Mouse (Mus musculus): ENCODE measurements around the gene Gm45062. TPM values are rescaled to one million over a fixed set of nuclear protein-coding genes. Genes with fewer than 3 reads are reported as not detected.

Gene Gm45062
- polyA plus RNA-seq, 1 experiment = 3.9 TPM

DNA sequence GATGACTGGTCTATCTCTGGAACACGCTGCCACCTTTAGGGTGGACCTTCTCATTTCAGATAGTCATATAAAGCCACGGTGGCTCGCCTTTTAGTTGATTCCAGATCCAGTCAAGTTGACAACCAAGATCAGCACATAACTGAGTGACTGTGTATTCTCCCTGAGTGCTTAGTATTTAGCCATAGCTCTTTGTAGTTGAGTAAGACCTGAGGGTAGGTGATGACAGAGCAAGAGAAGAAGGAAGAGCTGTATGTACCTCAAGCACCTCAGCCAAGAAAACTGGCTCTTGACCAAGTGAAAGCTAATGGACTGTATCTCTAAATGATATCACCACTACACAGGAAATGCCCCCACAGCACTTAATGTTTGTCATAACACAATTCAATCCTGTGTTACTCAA is 182.6 kb downstream of the Gm45062 start:
- Histone ChIP-seq H3K27ac (replicated peaks; ENCODE audit: low read depth, low read length) (no peak overlapping the region), H3K4me3 (ENCODE audit: insufficient read depth, low read depth, low read length) (no peak overlapping the region), H3K4me1 (ENCODE audit: control insufficient read depth, insufficient read depth, insufficient read length, low read length) (peaks cover 3% of the 10 kb centered on the region; the same call in 1 of the 2 replicates)

DNA sequence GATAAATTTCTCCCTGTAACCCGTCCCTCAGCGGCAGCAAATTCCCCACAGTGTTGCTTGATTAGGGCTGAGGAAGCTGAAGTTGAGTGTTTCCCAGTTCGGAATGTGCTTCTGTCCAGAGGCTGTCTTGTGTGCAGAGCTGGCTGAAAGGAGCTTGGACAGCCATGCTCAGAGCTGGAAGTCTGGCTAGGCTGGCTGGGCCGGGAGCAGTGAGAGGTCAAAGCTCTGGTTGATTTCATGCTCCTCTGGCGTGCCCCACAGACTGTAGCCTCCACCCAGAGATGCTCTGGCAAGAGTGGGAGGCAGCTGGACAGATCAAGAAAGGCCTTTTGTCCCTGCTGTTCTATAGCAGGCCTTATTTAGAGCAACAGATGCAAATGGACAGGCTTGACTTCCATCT is 187.5 kb downstream of the Gm45062 start:
- H3K27ac ChIP-seq (replicated peaks; ENCODE audit: low read depth, low read length) = no peak overlapping the region
- peaks cover 5% of the 10 kb centered on the region; the same call in 1 of the 2 replicates for H3K4me1 ChIP-seq (ENCODE audit: control insufficient read depth, insufficient read depth, insufficient read length, low read length)
- no peak overlapping the region for H3K4me3 ChIP-seq (ENCODE audit: insufficient read depth, low read depth, low read length)

DNA sequence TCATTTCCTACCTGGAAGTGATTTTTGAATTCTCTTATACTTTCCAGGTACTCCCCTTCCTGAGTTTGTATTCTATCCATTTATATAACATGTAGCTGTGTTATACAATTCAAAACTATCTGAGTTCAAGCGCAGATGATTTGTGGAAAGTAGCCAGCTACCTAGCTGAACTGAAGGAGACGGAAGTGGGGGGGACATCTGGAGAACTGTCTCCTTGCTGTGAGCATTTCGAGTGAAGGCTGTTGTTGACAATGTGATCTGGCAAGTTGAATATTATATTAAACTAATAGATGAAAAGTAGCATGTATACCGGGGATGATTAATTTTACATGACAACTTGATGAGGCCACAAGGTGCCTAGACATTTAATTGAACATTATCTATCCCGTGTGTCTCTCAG is 196.3 kb downstream of the Gm45062 start:
- Histone ChIP-seq H3K4me3 (ENCODE audit: insufficient read depth, low read depth, low read length) (no peak overlapping the region), H3K4me1 (ENCODE audit: control insufficient read depth, insufficient read depth, insufficient read length, low read length) (no peaks in the 10 kb centered on the region), H3K27ac (replicated peaks; ENCODE audit: low read depth, low read length) (no peak overlapping the region)

DNA sequence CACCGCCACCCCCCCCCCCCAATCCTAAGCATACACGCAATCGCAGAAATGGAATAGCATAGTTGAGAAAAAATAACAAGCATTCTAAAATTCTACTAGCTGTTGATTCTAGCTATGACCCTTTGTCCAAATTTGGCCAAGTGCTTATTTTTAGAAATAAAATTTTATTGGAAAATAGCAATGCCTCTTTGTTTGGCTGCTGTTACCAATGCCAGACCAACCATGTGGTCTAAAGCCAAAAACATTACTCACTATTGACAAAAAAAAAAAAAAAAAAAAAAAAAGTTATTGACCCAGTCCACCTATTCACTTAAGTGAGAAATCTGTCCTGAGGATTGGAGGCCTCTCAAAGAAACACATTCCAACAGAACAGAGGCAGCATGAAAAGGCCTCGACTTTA is 199.3 kb downstream of the Gm45062 start:
- Histone ChIP-seq H3K4me3 (ENCODE audit: insufficient read depth, low read depth, low read length) (no peak overlapping the region), H3K27ac (replicated peaks; ENCODE audit: low read depth, low read length) (no peak overlapping the region), H3K4me1 (ENCODE audit: control insufficient read depth, insufficient read depth, insufficient read length, low read length) (no peaks in the 10 kb centered on the region)

DNA sequence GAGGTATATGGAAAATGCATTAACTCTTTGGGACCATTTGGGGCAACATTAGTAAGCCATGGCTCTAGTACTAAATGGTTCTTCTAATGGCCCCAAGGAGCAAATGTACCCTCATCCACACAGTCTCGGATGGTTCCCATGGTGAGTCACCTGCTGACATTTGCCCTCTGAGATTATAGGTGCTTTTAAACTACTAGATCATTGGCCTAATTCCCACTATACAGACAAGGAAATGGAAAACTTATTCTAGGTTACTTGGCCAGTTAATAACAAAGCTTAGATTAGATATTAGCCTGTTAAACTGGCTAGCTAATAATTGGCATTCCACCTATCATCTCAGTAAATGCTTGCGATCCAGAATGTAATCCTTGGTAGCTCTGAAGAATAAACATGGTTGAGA is 203.2 kb downstream of the Gm45062 start:
- no peak overlapping the region for H3K4me3 ChIP-seq (ENCODE audit: insufficient read depth, low read depth, low read length)
- H3K27ac ChIP-seq (replicated peaks; ENCODE audit: low read depth, low read length) = no peak overlapping the region
- no peaks in the 10 kb centered on the region for H3K4me1 ChIP-seq (ENCODE audit: control insufficient read depth, insufficient read depth, insufficient read length, low read length)

DNA sequence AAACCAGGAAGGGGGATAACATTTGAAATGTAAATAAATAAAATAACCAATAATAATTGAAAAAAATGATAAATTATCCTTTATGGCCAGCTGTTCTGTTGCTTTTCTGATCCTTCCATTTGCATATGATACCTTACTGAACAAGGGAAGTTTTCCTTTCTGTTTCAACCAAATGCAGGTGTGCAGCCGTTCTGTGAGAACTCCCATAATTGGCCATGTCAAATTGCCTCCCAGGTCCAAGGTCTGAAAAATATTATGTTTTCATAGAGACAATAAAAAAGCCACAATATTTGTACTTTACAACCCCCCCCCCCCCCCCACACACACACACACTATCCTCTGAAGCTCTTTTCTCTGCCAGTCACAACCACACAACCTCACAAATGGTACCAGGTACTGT is 206.1 kb downstream of the Gm45062 start:
- H3K4me3 ChIP-seq (ENCODE audit: insufficient read depth, low read depth, low read length) = no peak overlapping the region
- no peak overlapping the region for H3K27ac ChIP-seq (replicated peaks; ENCODE audit: low read depth, low read length)
- peaks cover 5% of the 10 kb centered on the region; the same call in 1 of the 2 replicates for H3K4me1 ChIP-seq (ENCODE audit: control insufficient read depth, insufficient read depth, insufficient read length, low read length)

DNA sequence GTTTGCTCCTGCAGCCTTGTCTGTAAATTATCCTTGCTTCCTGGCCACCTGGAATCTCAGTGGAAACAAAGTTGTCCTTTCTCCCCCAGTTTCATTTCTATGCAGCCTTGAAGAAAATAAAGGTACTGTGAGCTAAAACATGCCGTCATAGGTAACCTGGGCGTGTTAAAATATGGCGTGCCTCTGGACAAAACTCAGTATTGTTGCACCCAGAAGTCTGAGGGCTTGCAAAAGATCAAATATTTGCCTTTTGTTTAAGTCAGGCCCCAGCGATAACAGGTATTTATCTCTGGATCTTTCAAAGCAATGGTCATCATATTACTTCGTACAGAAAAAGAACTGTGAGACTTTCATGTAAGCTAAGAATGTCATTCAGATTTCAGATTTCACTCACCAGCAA is 206.7 kb downstream of the Gm45062 start:
- Histone ChIP-seq H3K4me1 (ENCODE audit: control insufficient read depth, insufficient read depth, insufficient read length, low read length) (peaks cover 5% of the 10 kb centered on the region; the same call in 1 of the 2 replicates), H3K4me3 (ENCODE audit: insufficient read depth, low read depth, low read length) (no peak overlapping the region), H3K27ac (replicated peaks; ENCODE audit: low read depth, low read length) (no peak overlapping the region)

DNA sequence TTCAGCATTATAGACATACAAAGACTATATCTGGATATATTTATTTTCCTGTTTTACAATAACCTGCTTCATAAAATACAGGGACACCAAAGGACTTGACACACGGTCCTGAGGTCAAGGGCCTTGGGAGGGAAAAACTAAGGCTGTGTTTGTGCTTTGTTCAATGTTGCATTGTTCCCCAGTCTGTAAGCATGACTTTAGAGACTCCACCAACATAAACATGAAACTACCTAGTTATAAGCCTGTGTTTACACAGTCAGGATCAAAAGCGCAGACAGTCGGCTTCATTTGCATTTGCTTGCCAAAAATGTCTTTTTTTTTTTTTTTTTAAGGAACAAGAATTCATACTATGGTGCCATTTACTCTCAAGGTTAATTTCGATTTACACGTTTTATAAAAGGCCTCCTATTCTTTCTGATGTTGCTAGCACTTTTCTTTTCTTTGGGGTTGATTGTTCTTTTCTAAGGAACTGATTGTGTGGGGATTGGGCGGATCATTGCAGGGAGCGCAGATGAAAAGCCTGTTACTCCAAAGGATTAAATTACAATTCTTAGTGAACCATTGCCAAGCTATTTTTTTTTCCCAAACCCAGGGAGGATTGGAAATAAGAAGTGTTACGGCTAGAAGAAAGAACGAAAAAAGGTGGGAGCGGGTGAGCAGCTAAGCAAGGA is 208.6 kb downstream of the Gm45062 start:
- no peak overlapping the region for H3K27ac ChIP-seq (replicated peaks; ENCODE audit: low read depth, low read length)
- H3K4me1 ChIP-seq (ENCODE audit: control insufficient read depth, insufficient read depth, insufficient read length, low read length) = peaks cover 12% of the 10 kb centered on the region
- no peak overlapping the region for H3K4me3 ChIP-seq (ENCODE audit: insufficient read depth, low read depth, low read length)

DNA sequence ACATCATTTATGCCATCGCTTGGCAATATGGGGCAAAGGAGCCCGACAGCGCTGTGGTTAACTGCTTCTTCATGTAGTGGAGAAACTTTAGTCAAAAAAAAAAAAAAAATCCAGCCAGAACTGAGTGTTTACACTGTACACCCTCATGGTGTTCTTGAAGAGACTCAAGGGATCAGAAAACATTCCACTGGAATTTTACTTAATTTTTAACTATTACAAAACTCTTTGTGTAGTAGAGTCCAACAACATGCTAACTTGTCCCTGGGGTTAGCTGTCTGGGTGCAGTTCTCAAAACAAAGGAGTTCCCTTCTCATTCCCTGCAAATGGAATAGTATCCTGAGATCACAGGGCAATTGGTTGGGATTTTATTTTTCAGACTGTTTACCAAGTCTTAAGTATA is 210.7 kb downstream of the Gm45062 start:
- Histone ChIP-seq H3K4me3 (ENCODE audit: insufficient read depth, low read depth, low read length) (no peak overlapping the region), H3K27ac (replicated peaks; ENCODE audit: low read depth, low read length) (no peak overlapping the region; the same call in 1 of the 2 replicates), H3K4me1 (ENCODE audit: control insufficient read depth, insufficient read depth, insufficient read length, low read length) (peaks cover 18% of the 10 kb centered on the region)

DNA sequence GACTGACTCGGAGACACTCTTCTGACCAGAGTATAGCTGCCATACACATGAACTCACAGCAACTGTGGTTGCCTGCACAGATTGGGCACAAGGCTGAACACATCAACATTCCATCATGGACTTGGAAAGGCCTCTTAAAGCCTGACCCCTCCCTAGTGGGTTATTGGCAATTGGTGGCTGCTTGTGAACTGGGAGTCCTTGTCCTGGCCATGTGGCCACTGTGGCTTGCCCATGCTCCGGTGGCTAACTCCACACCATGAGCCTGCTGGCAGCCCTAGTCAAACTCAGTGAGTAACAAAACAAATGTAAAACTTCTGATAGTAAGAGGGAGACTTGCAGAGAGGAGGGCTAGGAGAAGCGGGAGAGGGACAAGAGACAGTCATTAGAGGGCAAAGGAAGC is 212.9 kb downstream of the Gm45062 start:
- Histone ChIP-seq H3K4me1 (ENCODE audit: control insufficient read depth, insufficient read depth, insufficient read length, low read length) (peaks cover 19% of the 10 kb centered on the region), H3K4me3 (ENCODE audit: insufficient read depth, low read depth, low read length) (no peak overlapping the region), H3K27ac (replicated peaks; ENCODE audit: low read depth, low read length) (peak overlapping the region; percentile 77)

DNA sequence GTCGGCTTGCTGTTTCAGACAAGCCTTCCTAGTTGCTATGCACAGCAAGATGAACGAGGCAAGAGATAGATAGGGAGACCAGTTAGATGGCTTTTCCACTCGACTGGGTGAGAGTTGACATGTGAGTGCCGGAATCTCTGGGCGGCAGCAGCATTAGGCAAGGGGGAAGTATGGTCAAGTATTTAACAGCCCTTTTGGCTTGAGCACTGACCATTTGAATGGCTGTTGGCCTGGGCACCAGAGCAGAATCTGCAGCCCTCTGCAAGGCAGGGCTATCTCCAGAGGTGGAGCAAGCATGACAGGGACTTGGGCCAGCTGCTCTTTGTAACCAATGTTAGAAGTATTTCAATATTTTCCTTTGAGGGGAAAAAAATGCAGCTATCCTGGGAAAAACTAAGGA is 213.7 kb downstream of the Gm45062 start:
- Histone ChIP-seq H3K27ac (replicated peaks; ENCODE audit: low read depth, low read length) (peak overlapping the region; percentile 77), H3K4me3 (ENCODE audit: insufficient read depth, low read depth, low read length) (no peak overlapping the region), H3K4me1 (ENCODE audit: control insufficient read depth, insufficient read depth, insufficient read length, low read length) (peaks cover 19% of the 10 kb centered on the region)

DNA sequence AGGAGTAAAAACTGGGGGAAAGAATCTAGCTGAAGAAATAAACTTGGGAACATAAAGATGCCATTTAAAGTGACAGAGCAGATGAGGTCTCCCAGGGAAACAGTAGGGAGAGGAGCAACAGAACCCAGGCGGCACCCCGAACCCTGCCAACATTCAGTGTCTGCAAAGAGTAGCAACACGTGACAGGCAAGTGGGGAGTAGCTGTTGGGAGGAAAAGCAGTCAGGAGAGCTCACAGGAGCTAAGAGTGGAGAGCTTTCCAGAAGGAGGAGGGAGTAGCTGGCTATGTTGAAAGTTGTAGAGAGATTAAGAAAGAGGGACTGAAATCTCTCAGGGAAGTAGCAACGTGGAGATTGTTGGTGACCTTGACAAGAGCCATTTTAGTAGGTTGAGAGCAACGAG is 214.2 kb downstream of the Gm45062 start:
- Histone ChIP-seq H3K4me3 (ENCODE audit: insufficient read depth, low read depth, low read length) (no peak overlapping the region), H3K4me1 (ENCODE audit: control insufficient read depth, insufficient read depth, insufficient read length, low read length) (peaks cover 19% of the 10 kb centered on the region), H3K27ac (replicated peaks; ENCODE audit: low read depth, low read length) (peak overlapping the region; percentile 58)

DNA sequence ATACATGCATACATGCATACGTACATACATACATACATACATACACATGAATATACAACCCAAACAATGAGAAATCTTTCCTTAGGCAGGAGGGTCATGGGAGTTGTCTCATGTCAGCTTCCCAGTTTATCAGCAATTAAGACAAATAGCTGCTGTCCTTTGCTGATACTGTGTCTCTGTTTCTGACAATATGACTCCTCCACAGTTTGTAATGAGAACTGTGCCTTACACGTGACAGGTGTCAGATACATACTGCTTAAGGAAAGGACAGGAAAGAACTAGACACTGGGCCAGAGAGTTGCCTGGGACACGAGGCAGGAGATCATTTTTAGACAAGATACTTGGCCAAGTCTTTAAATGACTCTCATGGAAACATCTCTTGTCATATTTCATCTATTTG is 215.1 kb downstream of the Gm45062 start:
- no peak overlapping the region for H3K4me3 ChIP-seq (ENCODE audit: insufficient read depth, low read depth, low read length)
- H3K27ac ChIP-seq (replicated peaks; ENCODE audit: low read depth, low read length) = peak overlapping the region; percentile 74
- peaks cover 18% of the 10 kb centered on the region for H3K4me1 ChIP-seq (ENCODE audit: control insufficient read depth, insufficient read depth, insufficient read length, low read length)

DNA sequence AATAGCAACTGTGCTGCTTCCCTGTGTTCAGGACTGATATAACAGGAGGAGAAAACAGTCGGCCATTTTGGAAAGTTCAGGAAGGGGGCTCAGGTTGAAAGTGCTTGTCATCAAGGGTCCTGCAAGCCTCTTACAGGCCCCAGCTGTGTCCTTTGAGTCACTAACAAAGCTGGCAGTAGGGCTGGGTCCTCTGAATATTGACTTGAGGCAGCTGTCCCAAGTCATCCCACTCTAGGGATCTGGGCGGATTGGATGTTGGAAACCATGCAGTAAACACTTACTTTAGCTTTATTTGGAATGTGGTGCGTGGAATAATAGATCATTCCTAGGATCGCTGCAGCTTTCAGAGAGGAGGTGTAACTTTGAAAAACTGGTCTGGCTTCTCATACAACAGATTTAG is 215.6 kb downstream of the Gm45062 start:
- H3K27ac ChIP-seq (replicated peaks; ENCODE audit: low read depth, low read length) = no peak overlapping the region
- H3K4me3 ChIP-seq (ENCODE audit: insufficient read depth, low read depth, low read length) = no peak overlapping the region
- H3K4me1 ChIP-seq (ENCODE audit: control insufficient read depth, insufficient read depth, insufficient read length, low read length) = peaks cover 14% of the 10 kb centered on the region

DNA sequence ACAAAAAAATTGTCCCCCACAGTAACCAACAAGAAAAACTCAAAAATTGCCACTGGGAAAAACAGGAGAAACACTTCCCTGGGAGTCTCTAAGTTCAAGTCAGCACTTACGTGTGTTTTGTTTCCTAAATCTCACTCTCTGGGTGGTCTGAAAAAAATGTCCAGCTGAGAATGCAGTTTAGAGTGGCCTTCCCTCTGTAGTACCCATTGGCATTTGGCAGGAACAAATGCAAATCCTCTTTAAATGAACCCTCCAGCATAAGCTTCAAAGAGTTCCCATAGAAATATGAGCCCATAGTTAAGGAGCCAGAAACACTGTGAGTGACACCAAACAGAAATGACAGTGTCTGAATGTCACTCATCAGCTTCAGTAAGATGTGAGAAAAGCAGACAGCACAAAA is 219.9 kb downstream of the Gm45062 start:
- no peak overlapping the region for H3K4me3 ChIP-seq (ENCODE audit: insufficient read depth, low read depth, low read length)
- H3K4me1 ChIP-seq (ENCODE audit: control insufficient read depth, insufficient read depth, insufficient read length, low read length) = peaks cover 2% of the 10 kb centered on the region; the same call in 1 of the 2 replicates
- no peak overlapping the region for H3K27ac ChIP-seq (replicated peaks; ENCODE audit: low read depth, low read length)

DNA sequence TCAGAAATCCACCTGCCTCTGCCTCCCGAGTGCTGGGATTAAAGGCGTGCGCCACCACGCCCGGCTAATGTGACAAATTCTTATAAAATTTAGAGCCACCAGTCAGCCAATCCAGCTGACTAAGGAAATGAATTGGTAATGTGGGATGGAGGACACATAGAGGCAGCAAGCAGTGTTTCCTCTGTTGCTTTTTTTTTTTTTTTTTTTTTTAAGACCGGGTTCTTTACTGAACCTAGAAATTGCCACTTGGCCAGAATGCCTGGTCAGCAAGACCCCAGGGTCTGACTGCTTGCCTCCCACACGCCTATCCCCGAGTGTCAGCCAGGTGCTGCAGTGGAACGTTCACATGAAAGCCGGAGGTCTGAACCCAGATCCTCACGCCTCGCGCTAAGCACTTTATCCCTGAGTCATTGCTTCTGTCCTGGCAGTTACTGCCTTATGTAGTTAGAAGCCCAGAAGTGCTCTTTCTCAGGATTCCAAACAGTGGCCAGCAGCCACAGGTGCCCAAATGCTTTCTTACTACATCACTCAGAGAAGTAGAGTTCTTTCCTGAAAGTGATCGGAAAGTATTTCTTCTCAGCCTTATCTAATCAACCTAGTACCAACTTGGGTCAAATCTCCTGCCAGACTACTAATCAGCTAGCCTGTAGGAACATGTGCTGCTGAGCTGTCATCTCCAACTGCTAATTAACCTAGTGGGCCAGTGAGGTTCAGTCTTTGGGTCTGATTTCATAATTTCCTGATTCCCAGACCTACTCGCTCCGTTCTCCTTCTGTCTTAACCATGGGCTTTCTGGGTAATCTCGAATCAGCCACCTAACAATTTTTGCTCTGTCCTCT is 225.4 kb downstream of the Gm45062 start:
- Histone ChIP-seq H3K4me3 (ENCODE audit: insufficient read depth, low read depth, low read length) (no peak overlapping the region), H3K27ac (replicated peaks; ENCODE audit: low read depth, low read length) (no peak overlapping the region)

More for the DNA sequence above, 225.4 kb downstream of the Gm45062 start:
- peaks cover 4% of the 10 kb centered on the region; the same call in 1 of the 2 replicates for H3K4me1 ChIP-seq (ENCODE audit: control insufficient read depth, insufficient read depth, insufficient read length, low read length)

Data from brown adipose tissue, adult 24 weeks (tissue).